Mouse (Mus musculus): Measurements from ENCODE around the gene Ints14.
A peak's percentile ranks its signal among the peaks of the same experiment; 100 is the strongest.
"Not testable (repeated sequence)": the region's sequence is repeated elsewhere in the genome, so short reads cannot be mapped to it uniquely, and the experiment has no call there.

Ints14 gene

GRCm38 (mm10) chr9:65020991-65021886 lies 60.5 kb downstream of the Ints14 start, which contains the start of gene Hacd3:
TSS of gene Hacd3 (minus strand) at chr9:65021693.
- peak; percentile 87 to 91 for DNase-seq

- DNase-seq, result peak in 1 of 2 experiments; percentile 23
Observed at GRCm38 (mm10) chr9:65021887-65022579, 61.3 kb downstream of the Ints14 start.

GRCm38 (mm10) chr9:65022580-65023135 lies 62.0 kb downstream of the Ints14 start:
- DNase-seq, result no peak

- DNase-seq, result no peak
Observed at GRCm38 (mm10) chr9:65023447-65023846, 62.7 kb downstream of the Ints14 start.

GRCm38 (mm10) chr9:65027241-65027640 lies 66.5 kb downstream of the Ints14 start:
- DNase-seq, result no peak

- DNase-seq, result no peak
Observed at GRCm38 (mm10) chr9:65028313-65028712, 67.6 kb downstream of the Ints14 start.

GRCm38 (mm10) chr9:65031355-65031754 lies 70.7 kb downstream of the Ints14 start:
- DNase-seq, result not testable (repeated sequence)

GRCm38 (mm10) chr9:65031894-65032268 lies 71.2 kb downstream of the Ints14 start:
- no peak for DNase-seq

GRCm38 (mm10) chr9:65032269-65033108 lies 71.8 kb downstream of the Ints14 start, which contains the start of gene Dpp8:
TSS of gene Dpp8 (plus strand) at chr9:65032414.
- peak; percentile 94 to 95 for DNase-seq

GRCm38 (mm10) chr9:65036456-65036855 lies 75.8 kb downstream of the Ints14 start:
- DNase-seq, result no peak
